Mouse (Mus musculus) limb, embryonic 14.5 days (tissue): ENCODE measurements around the gene Pik3c2g. TPM values are rescaled to one million over a fixed set of nuclear protein-coding genes. Genes with fewer than 3 reads are reported as not detected.

Source experiments
- ATAC-seq: fragments of 200-750 bp; cut with Nextera tagmentation; 2 replicates; pipeline ENCODE4 v1.8.0; 2017; ENCODE audit warnings: low read depth, moderate number of reproducible peaks, moderate TSS enrichment; ENCODE audit not compliant: low FRiP score
- DNase-seq: peaks from one replicate; pipeline ENCODE4 v3.0.0-alpha.2; 2015; ENCODE audit warnings: low spot score
- H3K27ac ChIP-seq: fragments of 300-500 bp; sonication (generic); replicated peaks from 2 replicates; pipeline ENCODE4 v1.5.1; 2014; ENCODE audit warnings: low read depth, mild to moderate bottlenecking, low read length, moderate library complexity, mixed read lengths
- H3K27me3 ChIP-seq: fragments of 300-500 bp; sonication (generic); 2 replicates; pipeline ENCODE4 v1.6.1; 2014; ENCODE audit warnings: low read length, mixed read lengths; ENCODE audit not compliant: control insufficient read depth, insufficient read depth
- H3K36me3 ChIP-seq: fragments of 300-500 bp; sonication (generic); 2 replicates; pipeline ENCODE4 v1.6.1; 2014; ENCODE audit warnings: mild to moderate bottlenecking, low read length, moderate library complexity, mixed read lengths; ENCODE audit not compliant: control insufficient read depth, insufficient read depth
- H3K4me1 ChIP-seq: fragments of 300-500 bp; sonication (generic); 2 replicates; pipeline ENCODE4 v1.6.1; 2014; ENCODE audit warnings: antibody characterized with exemption, low read length, mixed read lengths; ENCODE audit not compliant: control insufficient read depth, insufficient read depth
- H3K4me2 ChIP-seq: fragments of 300-500 bp; sonication (generic); replicated peaks from 2 replicates; pipeline ENCODE4 v1.6.1; 2014; ENCODE audit warnings: low read depth, mild to moderate bottlenecking, low read length, moderate library complexity; ENCODE audit not compliant: severe bottlenecking
- H3K4me3 ChIP-seq: fragments of 300-500 bp; sonication (generic); replicated peaks from 2 replicates; pipeline ENCODE4 v1.5.1; 2014; ENCODE audit warnings: low read length
- H3K9ac ChIP-seq: fragments of 300-500 bp; sonication (generic); 2 replicates; pipeline ENCODE4 v1.6.1; 2014; ENCODE audit warnings: mild to moderate bottlenecking, low read depth, low read length, moderate library complexity; ENCODE audit not compliant: severe bottlenecking
- H3K9me3 ChIP-seq: fragments of 300-500 bp; sonication (generic); 2 replicates; pipeline ENCODE4 v1.6.1; 2016; ENCODE audit warnings: low read length; ENCODE audit not compliant: control insufficient read depth
- POLR2A ChIP-seq: fragments of 200-500 bp; IDR thresholded peaks from 2 replicates; pipeline ENCODE4 v1.8.0; 2012; ENCODE audit warnings: inconsistent platforms, mild to moderate bottlenecking, moderate library complexity, borderline replicate concordance; ENCODE audit not compliant: insufficient read depth, insufficient read length; ENCODE audit errors: extremely low read depth
- WGBS: fragments of 180-500 bp; shearing (Covaris S2); extraction: QIAGEN DNeasy Blood & Tissue Kit; methylation state at CpG from one replicate; pipeline ENCODE4 v1.1.7; 2014; 5-methylcytosine and 5-hydroxymethylcytosine counted together
- polyA plus RNA-seq, 2 experiments: library from polyadenylated mRNA; depleted of rRNA in 1 of 2; stranded (reverse) in 1 of 2; unstranded in 1 of 2; fragments of >200 nt; fragmentation: Nextera tagmentation in 1 of 2; extraction: Ambion mirVana in 1 of 2; gene quantifications; 2 replicates each; pipeline versions ENCODE4 v1.2.1 to v1.2.3; 2012 to 2014

The Pik3c2g gene
- polyA plus RNA-seq, 2 experiments: 0.54 to 1.8 TPM

GRCm38 (mm10) chr6:139770535-139770934 is 183.5 kb downstream of the Pik3c2g start:
- Histone ChIP-seq H3K36me3 (no peaks in the 10 kb centered on the region), H3K9me3 (no peaks in the 10 kb centered on the region), H3K4me1 (no peaks in the 10 kb centered on the region), H3K4me2 (no peak overlapping the region), H3K27me3 (no peaks in the 10 kb centered on the region), H3K4me3 (no peak overlapping the region), H3K9ac (no peak overlapping the region), H3K27ac (no peak overlapping the region)
- DNase-seq: no peak
- 45% methylated on average over 3 of the region's 3 CpGs for WGBS
- TF ChIP-seq POLR2A: no peak
- no peak for ATAC-seq

DNA sequence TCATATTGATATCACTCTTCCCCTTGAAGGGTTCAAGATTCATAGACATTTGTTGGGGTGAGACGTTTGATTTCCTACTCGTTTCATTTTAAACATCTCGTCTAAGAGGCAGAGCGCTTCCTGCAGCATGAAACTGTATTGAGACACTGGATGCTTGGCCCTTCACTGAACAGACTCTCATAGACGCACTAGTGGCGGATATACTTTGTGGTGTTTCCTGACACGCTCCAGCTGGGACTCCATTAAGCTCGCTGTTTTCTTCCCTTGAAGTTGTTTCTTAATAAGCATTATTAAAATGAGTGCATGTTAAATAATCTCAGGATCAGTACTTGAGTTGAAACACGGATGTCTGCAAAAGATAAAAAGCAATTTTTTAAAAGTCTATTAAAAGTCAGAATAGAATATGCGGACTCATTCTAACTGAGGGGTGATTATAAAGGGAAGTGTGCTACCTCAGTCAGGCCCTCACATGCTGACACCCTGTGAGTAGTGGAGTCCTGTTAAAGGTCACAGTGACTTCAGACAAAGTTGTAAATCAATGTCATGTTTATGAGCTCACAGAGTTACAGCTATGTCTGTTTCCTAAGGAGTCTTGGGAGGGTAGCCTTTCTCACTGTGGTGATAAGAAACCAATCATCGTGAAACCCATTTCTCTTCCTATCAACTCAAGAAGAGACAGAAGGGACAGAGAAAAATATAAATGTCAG is 190.7 kb downstream of the Pik3c2g start:
- 34% methylated on average over 11 of the region's 11 CpGs for WGBS
- H3K27me3 ChIP-seq: no peaks in the 10 kb centered on the region
- H3K36me3 ChIP-seq: no peaks in the 10 kb centered on the region
- no peak for TF ChIP-seq POLR2A
- no peaks in the 10 kb centered on the region for H3K4me1 ChIP-seq
- H3K4me2 ChIP-seq: no peak overlapping the region
- ATAC-seq (no peak), DNase-seq (no peak)
- H3K27ac ChIP-seq: no peak overlapping the region
- H3K4me3 ChIP-seq: no peak overlapping the region
- no peaks in the 10 kb centered on the region for H3K9me3 ChIP-seq
- H3K9ac ChIP-seq: no peak overlapping the region

DNA sequence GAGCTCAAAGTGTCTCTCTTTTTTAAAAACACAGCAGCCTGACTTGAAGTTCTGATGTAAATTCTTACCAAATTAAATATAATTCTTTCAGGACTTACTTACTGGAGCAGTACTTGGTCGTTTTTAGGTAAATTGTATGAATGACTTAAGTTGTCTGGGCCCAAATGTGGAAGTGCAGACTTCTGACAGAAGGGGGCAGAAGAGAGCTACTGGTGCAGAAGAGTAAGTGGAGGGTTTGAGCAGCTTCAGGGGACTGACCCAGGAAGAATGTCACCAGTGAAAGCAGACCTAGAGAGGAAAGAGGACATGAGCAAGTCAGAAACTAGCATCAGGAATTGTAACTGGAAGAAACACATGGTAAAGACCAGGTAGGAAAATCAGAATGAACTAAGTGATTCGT is 193.0 kb downstream of the Pik3c2g start:
- H3K4me2 ChIP-seq: no peak overlapping the region
- 72% methylated on average over 2 of the region's 2 CpGs for WGBS
- no peak for TF ChIP-seq POLR2A

GRCm38 (mm10) chr6:139789479-139789878 is 202.5 kb downstream of the Pik3c2g start:
- H3K27me3 ChIP-seq: no peaks in the 10 kb centered on the region
- H3K27ac ChIP-seq: no peak overlapping the region
- no peak for TF ChIP-seq POLR2A
- H3K36me3 ChIP-seq: no peaks in the 10 kb centered on the region
- H3K4me3 ChIP-seq: no peak overlapping the region
- no peak overlapping the region for H3K4me2 ChIP-seq
- ATAC-seq (no peak), DNase-seq (peak; percentile 31)
- no peaks in the 10 kb centered on the region for H3K4me1 ChIP-seq
- WGBS: 57% methylated on average over 4 of the region's 4 CpGs
- no peaks in the 10 kb centered on the region for H3K9me3 ChIP-seq
- H3K9ac ChIP-seq: no peak overlapping the region

More for the DNA sequence above, 193.0 kb downstream of the Pik3c2g start:
- DNase-seq: no peak
- no peaks in the 10 kb centered on the region for H3K36me3 ChIP-seq
- H3K9me3 ChIP-seq: no peaks in the 10 kb centered on the region
- no peak overlapping the region for H3K27ac ChIP-seq
- no peaks in the 10 kb centered on the region for H3K4me1 ChIP-seq
- no peak for ATAC-seq
- H3K27me3 ChIP-seq: no peaks in the 10 kb centered on the region
- no peak overlapping the region for H3K4me3 ChIP-seq
- no peak overlapping the region for H3K9ac ChIP-seq

DNA sequence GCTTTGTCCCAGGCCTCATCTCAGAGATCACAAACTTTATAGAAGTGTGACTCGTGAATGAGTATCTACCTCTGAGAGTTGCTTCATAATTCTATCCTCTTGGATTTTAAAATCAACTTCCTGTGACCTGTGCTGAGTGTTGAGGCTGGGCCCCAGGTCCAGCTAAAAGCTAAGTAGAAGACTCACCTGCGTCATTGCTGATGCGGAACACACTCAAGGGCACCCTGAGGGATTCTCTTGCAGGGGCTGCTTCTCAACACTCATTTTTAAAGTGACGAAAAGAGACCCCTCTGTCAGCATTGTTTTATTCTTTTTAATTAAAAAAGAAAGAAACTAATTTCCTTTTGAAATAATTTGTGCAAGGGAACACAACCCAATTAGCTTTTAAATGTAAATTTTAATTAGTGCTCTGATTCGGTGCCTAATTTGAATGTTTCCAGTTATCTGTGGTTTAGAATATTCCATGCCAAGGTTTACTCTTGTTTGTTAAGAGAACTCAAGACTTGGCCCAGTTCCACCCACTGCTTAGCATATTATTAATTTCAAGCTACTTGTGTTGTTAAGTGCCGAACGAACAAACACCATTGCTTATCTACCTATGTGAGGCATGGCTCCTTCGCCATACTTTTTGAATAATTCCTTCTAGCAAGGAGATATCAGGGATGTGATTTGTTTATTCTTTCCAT is 212.7 kb downstream of the Pik3c2g start:
- H3K9me3 ChIP-seq: no peaks in the 10 kb centered on the region
- no peak overlapping the region for H3K4me2 ChIP-seq
- WGBS: 82% methylated on average over 8 of the region's 8 CpGs
- no peak for DNase-seq
- H3K27me3 ChIP-seq: no peaks in the 10 kb centered on the region
- no peak overlapping the region for H3K27ac ChIP-seq
- no peak overlapping the region for H3K4me3 ChIP-seq
- no peak for TF ChIP-seq POLR2A
- H3K4me1 ChIP-seq: peaks cover 10% of the 10 kb centered on the region; the same call in 1 of the 2 replicates
- no peak for ATAC-seq
- H3K9ac ChIP-seq: no peak overlapping the region
- no peaks in the 10 kb centered on the region for H3K36me3 ChIP-seq
